Mouse (Mus musculus): ENCODE measurements around the gene Acp4. TPM values are rescaled to one million over a fixed set of nuclear protein-coding genes. Genes with fewer than 3 reads are reported as not detected.
"Not testable (repeated sequence)": the region's sequence is repeated elsewhere in the genome, so short reads cannot be mapped to it uniquely, and the experiment has no call there.

The Acp4 gene
- polyA plus RNA-seq, 1 experiment from 2014 or later = not detected

DNA sequence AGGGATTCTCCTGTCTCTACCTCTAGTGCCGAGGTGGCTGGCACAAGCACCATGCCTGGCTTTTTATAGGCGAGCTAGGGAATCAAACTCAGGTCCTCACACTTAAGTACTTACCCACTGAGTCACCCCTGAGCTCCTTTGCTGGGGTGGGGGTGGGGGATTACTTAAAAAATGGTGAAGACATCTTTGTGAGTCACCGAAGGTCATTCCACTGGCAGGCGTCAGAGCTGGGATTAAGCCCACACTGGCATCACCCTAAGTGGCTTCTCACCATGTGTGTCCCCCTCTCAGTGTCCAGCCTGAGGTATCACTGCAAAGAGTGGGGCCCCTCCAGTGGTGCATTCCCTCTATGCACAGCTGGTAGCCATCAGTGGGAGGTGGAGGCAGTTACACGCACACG is 3.2 kb upstream of the Acp4 start:
- peaks cover 6% of the 10 kb centered on the region; the same call in 1 of the 2 replicates for H3K27me3 ChIP-seq (replicated peaks)
- no peak overlapping the region for H3K9ac ChIP-seq
- no peak overlapping the region for H3K4me3 ChIP-seq (replicated peaks)
- ATAC-seq (ENCODE audit: insufficient read depth, low FRiP score, low read depth) = no peak
- 64% methylated on average over 6 of the region's 6 CpGs for WGBS
- H3K4me1 ChIP-seq = peaks cover 6% of the 10 kb centered on the region
- H3K4me2 ChIP-seq = no peak overlapping the region
- no peaks in the 10 kb centered on the region for H3K36me3 ChIP-seq
- H3K27ac ChIP-seq = no peak overlapping the region
- H3K9me3 ChIP-seq = no peaks in the 10 kb centered on the region

DNA sequence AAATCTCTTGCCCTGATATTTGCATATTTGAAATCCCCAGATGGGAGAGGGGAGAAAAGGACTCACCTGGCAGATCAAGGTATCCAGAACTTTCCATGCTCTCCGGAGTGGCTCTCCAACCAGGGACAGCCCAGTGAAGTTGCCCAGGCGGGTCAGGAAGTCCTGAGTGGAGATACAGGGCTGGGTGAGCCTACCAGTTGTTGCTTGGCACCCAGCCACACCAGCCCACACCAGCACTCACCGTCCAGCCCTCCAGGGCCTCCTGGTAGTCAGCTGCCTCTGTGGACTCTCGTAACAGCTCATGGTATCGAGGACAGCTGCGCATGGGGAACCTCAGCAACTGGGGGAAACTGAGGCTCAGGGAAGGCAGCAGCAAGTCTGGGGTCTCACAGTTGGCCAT is 2.2 kb downstream of the Acp4 start:
- Histone ChIP-seq H3K9ac (no peak overlapping the region), H3K27me3 (replicated peaks) (no peaks in the 10 kb centered on the region), H3K4me2 (no peak overlapping the region), H3K9me3 (no peaks in the 10 kb centered on the region), H3K27ac (no peak overlapping the region), H3K4me1 (0 out of 2 replicates have a peak, but pooled peaks cover 3% of the 10 kb centered on the region), H3K4me3 (replicated peaks) (no peak overlapping the region), H3K36me3 (peaks cover 25% of the 10 kb centered on the region)
- no peak for ATAC-seq (ENCODE audit: insufficient read depth, low FRiP score, low read depth)
- WGBS = 68% methylated on average over 6 of the region's 6 CpGs

GRCm38 (mm10) chr7:44253023-44253616 is 4.1 kb downstream of the Acp4 start:
- no peak overlapping the region for H3K4me2 ChIP-seq
- no peak overlapping the region for H3K27ac ChIP-seq
- WGBS = 66% methylated on average over 15 of the region's 15 CpGs
- no peak overlapping the region for H3K9ac ChIP-seq
- peaks cover 10% of the 10 kb centered on the region for H3K4me1 ChIP-seq
- H3K36me3 ChIP-seq = peaks cover 37% of the 10 kb centered on the region
- no peaks in the 10 kb centered on the region for H3K27me3 ChIP-seq (replicated peaks)
- H3K9me3 ChIP-seq = no peaks in the 10 kb centered on the region
- H3K4me3 ChIP-seq (replicated peaks) = no peak overlapping the region
- ATAC-seq (ENCODE audit: insufficient read depth, low FRiP score, low read depth) = no peak

DNA sequence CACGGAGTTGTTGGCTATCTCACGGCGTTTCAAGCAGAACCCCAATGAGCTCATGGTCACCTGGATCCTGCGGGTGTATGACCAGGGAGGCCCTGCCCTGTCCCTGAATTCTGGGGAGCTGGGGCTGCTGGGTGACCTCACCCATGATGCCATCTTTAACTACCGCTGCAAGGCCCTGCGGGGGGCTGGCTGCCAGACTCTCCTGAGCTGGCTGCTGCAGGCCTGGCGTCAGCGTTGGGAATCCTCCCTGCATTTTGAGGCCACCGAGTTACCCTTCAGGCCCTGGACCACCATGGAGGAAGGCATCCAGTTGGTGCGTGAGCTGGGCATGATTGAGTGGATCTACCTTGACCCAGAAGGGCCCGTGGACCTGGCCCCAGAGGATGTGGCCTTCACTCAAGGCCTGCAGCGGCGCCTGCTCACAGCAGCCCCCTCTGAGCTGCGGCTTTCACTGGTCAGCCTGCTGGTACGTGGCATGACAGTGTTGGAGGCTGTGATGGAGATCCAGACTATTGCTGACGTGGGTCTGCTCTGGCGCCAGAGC is 6.4 kb downstream of the Acp4 start:
- not testable (repeated sequence) for H3K9ac ChIP-seq; H3K27me3 ChIP-seq (replicated peaks); H3K27ac ChIP-seq; H3K4me3 ChIP-seq (replicated peaks); H3K9me3 ChIP-seq; ATAC-seq (ENCODE audit: insufficient read depth, low FRiP score, low read depth); H3K4me2 ChIP-seq
- Histone ChIP-seq H3K36me3 (peaks cover 37% of the 10 kb centered on the region), H3K4me1 (peaks cover 16% of the 10 kb centered on the region)
- 90% methylated on average over 17 of the region's 17 CpGs for whole genome bisulfite sequencing

GRCm38 (mm10) chr7:44249248-44249647 is 7.9 kb downstream of the Acp4 start:
- peaks cover 37% of the 10 kb centered on the region for H3K36me3 ChIP-seq
- peaks cover 16% of the 10 kb centered on the region for H3K4me1 ChIP-seq
- no peak overlapping the region for H3K4me3 ChIP-seq (replicated peaks)
- no peak for ATAC-seq (ENCODE audit: insufficient read depth, low FRiP score, low read depth)
- H3K27ac ChIP-seq = no peak overlapping the region
- H3K9me3 ChIP-seq = no peaks in the 10 kb centered on the region
- H3K27me3 ChIP-seq (replicated peaks) = no peaks in the 10 kb centered on the region
- no peak overlapping the region for H3K4me2 ChIP-seq
- 91% methylated on average over 4 of the region's 4 CpGs for WGBS
- H3K9ac ChIP-seq = no peak overlapping the region

GRCm38 (mm10) chr7:44247971-44248370 is 9.2 kb downstream of the Acp4 start:
- peak overlapping the region; percentile 79 for H3K4me3 ChIP-seq (replicated peaks)
- H3K9me3 ChIP-seq = no peaks in the 10 kb centered on the region
- no peak overlapping the region for H3K27ac ChIP-seq
- no peaks in the 10 kb centered on the region for H3K27me3 ChIP-seq (replicated peaks)
- peaks cover 32% of the 10 kb centered on the region for H3K36me3 ChIP-seq
- peaks cover 13% of the 10 kb centered on the region for H3K4me1 ChIP-seq
- H3K9ac ChIP-seq = 0 out of 2 replicates have a peak overlapping the region, but pooled peaks have one; percentile 1
- ATAC-seq (ENCODE audit: insufficient read depth, low FRiP score, low read depth) = no peak
- peak overlapping the region; percentile 65 for H3K4me2 ChIP-seq
- WGBS = 80% methylated on average over 2 of the region's 2 CpGs

DNA sequence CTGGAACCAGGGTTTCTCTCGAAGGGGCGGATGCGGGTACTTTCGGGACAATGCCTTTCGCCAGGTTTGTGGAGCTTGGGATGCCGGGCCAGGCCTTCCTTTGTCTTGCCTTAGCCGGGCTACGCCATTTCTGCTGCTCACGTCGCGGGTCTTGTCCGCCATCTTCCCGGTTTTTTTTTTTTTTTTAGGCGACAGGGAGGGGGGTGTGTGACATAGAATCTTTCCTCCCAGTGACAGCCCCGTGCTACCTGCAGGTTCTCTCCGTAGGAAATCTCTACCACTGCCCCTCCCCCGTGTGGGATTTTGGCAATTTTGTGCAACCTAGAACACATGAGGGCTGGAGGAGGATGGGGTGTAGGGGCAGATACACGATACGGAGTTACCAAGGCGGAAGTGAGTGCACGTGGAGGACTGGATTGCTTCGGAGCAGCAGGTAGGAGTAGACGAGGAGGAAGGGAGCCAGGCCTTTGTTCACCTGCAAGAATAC is 10.2 kb downstream of the Acp4 start:
- Histone ChIP-seq H3K27ac (peak overlapping the region; percentile 96), H3K4me3 (replicated peaks) (peak overlapping the region; percentile 79), H3K4me1 (peaks cover 13% of the 10 kb centered on the region), H3K9me3 (no peaks in the 10 kb centered on the region), H3K27me3 (replicated peaks) (no peaks in the 10 kb centered on the region), H3K9ac (peak overlapping the region; percentile 90), H3K4me2 (peak overlapping the region; percentile 65), H3K36me3 (peaks cover 23% of the 10 kb centered on the region)
- WGBS = 0% methylated on average over 23 of the region's 23 CpGs
- ATAC-seq (ENCODE audit: insufficient read depth, low FRiP score, low read depth) = no peak; the same call in 1 of the 2 replicates

GRCm38 (mm10) chr7:44246055-44246983 is 10.9 kb downstream of the Acp4 start, which contains the start of the genes 1700028J19Rik and 2410002F23Rik:
Gene 1700028J19Rik, minus strand, starts transcription at chr7:44246695.
Gene 2410002F23Rik, plus strand, starts transcription at chr7:44246722.
- Histone ChIP-seq H3K9ac (peak within 1 kb of the TSS; percentile 90), H3K27me3 (replicated peaks) (no peaks in the 10 kb centered on the region), H3K4me1 (peaks cover 13% of the 10 kb centered on the region), H3K4me2 (peak within 1 kb of the TSS; percentile 65), H3K9me3 (no peaks in the 10 kb centered on the region), H3K36me3 (peaks cover 22% of the 10 kb centered on the region), H3K4me3 (replicated peaks) (peak within 1 kb of the TSS; percentile 79), H3K27ac (peak within 1 kb of the TSS; percentile 96)
- WGBS = under 1% methylated on average over 62 of the region's 62 CpGs
- ATAC-seq (ENCODE audit: insufficient read depth, low FRiP score, low read depth) = peak; percentile 84

- Histone ChIP-seq H3K9me3 (no peaks in the 10 kb centered on the region), H3K27ac (no peak overlapping the region), H3K36me3 (peaks cover 4% of the 10 kb centered on the region; the same call in 1 of the 2 replicates), H3K9ac (no peak overlapping the region), H3K4me3 (replicated peaks) (no peak overlapping the region), H3K4me2 (no peak overlapping the region), H3K4me1 (peaks cover 13% of the 10 kb centered on the region), H3K27me3 (replicated peaks) (no peaks in the 10 kb centered on the region)
- ATAC-seq (ENCODE audit: insufficient read depth, low FRiP score, low read depth) = no peak
- WGBS = 53% methylated on average over 1 of the region's 1 CpGs
Measured at GRCm38 (mm10) chr7:44244080-44244479, 13.1 kb downstream of the Acp4 start.

DNA sequence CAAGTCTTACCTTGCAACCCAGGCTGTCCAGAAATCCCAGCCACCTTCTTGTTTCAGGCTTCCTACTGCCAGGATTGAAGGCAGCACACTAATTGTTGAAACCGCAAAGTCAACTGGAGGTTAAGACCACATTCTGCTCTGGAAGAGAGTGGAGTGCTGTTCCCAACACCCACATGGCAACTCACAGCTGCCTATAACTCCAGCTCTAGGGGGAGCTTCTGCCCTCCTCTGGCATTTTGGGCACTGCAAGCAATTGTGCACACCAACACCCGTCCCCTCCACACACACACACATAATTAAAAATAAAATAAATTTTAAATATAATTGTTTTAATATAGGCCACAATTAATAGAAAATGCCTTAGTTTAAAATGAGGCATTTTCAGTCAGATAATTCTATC is 16.0 kb downstream of the Acp4 start:
- Histone ChIP-seq H3K36me3 (no peaks in the 10 kb centered on the region), H3K9ac (no peak overlapping the region), H3K27ac (no peak overlapping the region), H3K4me2 (no peak overlapping the region), H3K4me3 (replicated peaks) (no peak overlapping the region), H3K4me1 (no peaks in the 10 kb centered on the region; the same call in 1 of the 2 replicates), H3K27me3 (replicated peaks) (no peaks in the 10 kb centered on the region), H3K9me3 (no peaks in the 10 kb centered on the region)
- no peak for ATAC-seq (ENCODE audit: insufficient read depth, low FRiP score, low read depth)
- 62% methylated on average over 2 of the region's 2 CpGs for WGBS

DNA sequence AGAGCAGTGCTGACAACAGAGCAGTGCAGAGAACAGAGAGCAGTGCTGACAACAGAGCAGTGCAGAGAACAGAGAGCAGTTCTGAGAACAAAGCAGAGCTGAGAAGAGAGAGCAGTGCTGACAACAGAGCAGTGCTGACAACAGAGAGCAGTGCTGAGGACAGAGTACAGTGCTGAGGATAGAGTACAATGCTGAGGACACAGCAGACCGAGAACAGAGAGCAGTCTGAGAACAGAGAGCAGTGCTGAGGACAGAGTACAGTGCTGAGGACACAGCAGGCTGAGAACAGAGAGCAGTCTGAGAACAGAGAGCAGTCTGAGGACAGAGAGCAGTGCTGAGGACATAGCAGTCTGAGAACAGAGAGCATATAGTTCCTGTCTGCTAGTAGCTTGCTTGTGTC is 16.5 kb downstream of the Acp4 start:
- Histone ChIP-seq H3K9ac (no peak overlapping the region), H3K4me3 (replicated peaks) (no peak overlapping the region), H3K36me3 (no peaks in the 10 kb centered on the region), H3K9me3 (no peaks in the 10 kb centered on the region), H3K27ac (no peak overlapping the region), H3K27me3 (replicated peaks) (no peaks in the 10 kb centered on the region), H3K4me2 (no peak overlapping the region), H3K4me1 (no peaks in the 10 kb centered on the region; the same call in 1 of the 2 replicates)
- WGBS = 45% methylated on average over 1 of the region's 1 CpGs
- ATAC-seq (ENCODE audit: insufficient read depth, low FRiP score, low read depth) = no peak
